Mouse (Mus musculus): ENCODE data around the gene Dclk1. TPM values are rescaled to one million over a fixed set of nuclear protein-coding genes. Genes with fewer than 3 reads are reported as not detected.
A peak's percentile ranks its signal among the peaks of the same experiment; 100 is the strongest.

The Dclk1 gene
- total RNA-seq, 2 experiments from 2014 or later: 785 to 850 TPM

DNA sequence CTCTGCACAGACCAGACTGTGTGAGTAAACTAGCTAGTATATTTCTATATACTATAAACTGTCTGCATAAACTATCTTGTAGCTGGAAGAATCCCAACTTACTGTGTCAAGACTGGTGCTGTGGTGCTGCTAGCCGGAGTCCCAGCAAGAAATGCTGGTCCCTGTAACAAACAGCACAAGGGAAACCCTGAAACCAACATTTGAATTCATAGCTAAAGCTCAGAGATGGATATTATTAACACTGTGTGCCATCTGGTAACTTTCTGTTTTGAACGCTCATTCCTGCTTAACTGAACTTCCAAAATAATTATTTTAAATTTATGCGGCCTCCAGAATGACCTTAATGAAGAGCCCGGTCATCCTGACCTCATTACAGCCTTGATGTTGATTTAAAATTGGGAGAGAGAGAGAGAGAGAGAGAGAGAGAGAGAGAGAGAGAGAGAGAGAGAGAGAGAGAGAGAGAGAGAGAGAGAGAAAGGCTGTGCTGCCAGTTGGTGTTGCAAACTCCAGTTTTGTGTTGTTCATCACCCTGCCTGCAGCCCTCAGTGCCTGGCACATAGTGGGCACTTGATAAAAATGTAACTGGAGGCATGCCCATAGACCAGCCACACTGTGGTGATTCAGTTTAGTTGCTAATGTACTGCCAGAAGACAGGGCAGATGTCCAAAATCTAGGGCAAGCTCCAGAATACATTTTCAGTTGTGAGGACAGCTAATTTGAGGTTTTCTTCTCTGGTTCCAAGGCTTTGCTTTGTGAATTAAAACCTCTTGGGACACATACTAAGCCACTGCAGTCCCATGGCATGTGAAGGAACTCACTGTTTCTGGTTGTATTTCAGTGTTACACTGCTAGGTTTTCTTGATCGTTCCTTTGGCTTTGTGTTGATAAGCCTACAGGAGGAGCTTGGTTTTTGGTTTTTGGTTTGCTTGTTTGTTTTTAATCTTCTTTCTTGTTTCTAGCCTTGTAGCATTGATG lies 205.6 kb downstream of the Dclk1 start:
- DNase-seq (ENCODE audit: low spot score in 2 of 2): peak; percentile 84 to 89

DNA sequence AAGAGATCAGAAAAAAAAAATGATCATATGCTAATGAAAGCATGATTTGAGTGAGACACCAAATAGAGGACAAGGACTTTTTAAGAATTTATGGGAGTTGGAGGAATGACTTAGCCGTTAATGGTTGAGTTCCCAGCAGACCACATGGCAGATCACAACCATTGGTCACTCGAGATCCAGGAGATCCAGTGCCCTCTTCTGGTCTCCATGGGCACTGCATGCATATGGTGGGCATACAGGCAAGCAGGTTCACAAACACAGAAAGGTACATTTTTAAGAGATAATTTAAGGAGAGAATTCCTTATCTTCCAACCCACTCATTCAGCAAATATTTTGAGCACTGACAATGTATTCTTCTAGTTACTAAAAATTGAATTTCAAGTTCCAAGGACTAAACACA lies 207.0 kb downstream of the Dclk1 start:
- no peak for DNase-seq (ENCODE audit: low spot score in 2 of 2)

DNA sequence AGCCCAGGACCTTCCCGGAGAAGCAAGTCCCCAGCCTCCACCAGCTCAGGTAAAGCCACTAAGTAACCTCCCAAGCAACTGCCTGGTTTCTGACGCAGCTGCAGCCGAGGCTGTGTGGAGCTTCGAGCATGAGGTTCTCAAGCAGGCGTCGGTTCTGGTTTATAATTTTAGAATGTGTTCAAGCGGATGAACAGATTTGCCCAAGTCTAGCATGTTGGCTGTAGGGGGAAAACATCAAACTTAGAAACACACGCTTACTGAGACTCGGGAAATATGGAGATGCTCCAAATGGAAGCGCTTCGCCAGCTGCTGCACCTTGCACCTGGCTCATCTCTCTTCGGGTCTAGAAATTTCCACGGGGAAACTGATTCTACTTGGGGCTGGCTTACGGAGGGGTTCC lies 208.9 kb downstream of the Dclk1 start:
- DNase-seq (ENCODE audit: low spot score in 2 of 2): peak; percentile 35 to 59

DNA sequence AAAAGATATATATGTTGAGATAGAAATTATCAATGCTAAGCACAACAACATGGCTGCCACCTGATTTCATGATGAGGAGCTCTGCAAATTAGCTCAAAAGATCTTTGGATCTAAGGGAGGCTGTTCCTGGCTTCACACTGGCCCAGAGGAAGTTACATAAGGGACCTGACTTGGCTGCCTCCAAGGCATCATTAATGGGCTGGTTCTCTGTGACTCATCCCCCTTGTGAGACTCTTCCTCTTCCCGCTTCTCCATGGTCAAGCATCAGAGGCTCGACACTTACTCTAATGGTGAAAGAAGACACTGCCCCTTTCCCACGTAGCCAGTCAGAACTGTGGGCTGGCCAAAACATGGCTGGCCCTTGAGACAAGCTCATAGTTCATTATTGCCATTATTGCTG lies 209.7 kb downstream of the Dclk1 start:
- no peak for DNase-seq (ENCODE audit: low spot score in 2 of 2)

DNA sequence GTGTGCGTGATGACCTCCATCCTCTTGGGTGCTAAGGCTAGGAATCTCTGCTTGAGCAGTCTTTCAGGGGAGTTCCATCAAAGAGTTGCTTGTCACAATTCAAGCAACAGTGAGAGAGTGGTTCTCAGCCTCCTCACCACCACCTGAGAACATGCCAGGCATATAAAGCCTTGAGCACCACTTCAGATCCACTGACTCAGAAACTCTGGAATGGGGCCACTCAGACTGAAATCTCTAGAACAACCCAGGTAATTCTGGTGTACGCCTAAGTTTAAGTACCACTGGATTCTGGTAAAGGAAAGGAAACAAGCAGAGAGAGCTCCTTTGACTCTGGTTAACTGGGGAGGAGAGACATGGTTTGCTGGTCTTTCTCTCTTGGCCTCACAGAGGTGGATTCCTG lies 210.3 kb downstream of the Dclk1 start:
- peak in 1 of 2 experiments; percentile 31 for DNase-seq (ENCODE audit: low spot score in 2 of 2)

DNA sequence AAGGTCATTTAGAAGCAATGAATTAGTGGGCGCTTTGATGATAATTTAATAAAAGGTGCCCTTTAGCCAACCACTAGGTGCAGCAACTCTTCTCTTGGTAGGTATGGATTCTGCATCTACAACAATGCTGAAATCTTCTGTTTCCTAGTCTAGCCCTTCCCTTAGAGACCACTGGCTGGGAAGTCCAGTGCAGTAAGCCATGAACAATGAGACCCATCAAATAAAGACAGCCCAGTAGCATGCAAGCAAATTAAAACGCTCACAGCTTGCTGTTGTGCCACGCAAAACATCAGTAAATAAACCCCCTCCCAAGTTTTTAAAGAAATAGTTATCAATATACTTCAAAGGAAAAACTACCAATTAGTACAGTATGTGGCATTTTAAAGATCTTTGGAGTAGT lies 218.9 kb downstream of the Dclk1 start:
- no peak for DNase-seq (ENCODE audit: low spot score in 2 of 2)

DNA sequence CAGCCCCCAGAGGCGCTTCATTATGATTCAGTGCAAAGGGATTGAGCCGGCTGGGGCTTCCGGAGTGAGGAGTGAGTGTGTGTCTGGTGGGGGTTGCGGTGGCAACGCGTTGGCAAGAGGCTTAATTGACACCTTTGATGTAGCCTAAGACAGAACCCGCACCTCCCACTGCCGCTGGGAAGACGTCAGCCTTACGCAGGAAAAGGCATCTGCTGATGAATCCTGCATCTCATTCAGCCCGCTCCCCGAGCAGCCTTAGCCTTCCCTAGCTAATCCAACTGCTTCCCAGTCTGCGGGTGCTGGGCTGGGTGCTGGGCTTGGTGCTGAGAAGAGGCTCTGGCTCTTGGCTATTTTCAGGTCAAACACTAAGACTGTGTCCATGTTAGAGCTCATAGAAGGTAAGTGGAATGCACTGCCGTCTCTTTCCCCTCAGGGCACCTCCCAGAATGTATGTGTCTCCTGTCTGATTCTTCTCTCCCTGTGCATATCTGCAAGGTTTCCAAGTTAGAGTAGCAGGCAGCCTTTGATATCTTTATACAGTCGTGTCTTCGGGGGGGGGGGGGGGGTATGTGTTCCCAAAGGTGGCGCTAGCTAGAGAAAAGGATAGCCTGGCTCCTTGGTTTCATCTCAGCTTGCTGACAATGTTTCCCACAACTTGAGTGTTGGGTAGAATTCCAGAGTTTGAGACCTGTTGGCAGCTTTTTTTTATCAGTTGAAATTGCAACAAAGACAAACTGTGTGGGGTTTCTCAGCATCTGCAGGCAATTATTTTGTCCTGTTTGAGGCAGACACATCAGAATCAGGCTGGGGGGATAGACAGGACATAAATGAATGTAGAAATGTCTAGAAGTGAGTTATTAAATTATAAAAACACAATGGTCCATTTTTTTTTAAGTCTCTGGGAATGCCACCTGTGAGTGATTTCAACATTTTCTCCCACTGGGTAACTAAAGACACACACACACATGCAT lies 219.8 kb downstream of the Dclk1 start:
- peak; percentile 87 to 95 for DNase-seq (ENCODE audit: low spot score in 2 of 2)

DNA sequence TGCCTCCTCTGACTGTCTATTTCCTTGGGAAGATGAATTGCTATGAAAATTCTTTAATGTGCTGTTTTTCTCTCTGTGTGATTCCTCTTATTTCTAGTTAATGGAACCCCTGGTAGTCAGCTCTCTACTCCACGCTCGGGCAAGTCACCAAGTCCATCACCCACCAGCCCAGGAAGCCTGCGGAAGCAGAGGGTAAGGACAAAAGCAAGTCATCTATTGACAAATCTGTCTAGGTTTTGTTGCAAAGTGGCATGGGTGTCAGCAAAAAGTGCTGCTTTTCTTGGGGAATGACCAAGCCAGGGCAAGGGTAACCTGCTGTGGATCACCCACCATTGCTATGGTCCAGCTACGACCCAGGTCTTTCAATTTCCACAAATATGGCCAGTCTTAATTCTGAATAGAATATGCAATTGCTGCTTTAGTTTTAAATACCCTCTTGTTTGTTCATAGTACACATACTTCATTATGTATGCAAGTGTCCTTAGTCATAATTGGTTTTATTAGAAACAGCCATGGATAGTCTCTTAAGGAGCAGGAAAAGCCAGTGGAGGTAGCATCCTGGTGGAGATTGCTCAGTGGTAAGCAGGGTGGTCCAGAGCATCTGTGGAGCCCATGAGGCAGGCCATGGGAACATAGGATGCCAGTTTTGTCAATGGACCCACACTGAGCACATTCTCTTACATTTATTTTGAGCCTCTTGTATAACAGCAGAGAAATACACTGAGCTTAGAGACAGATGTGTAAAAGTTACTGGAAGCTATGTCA lies 220.9 kb downstream of the Dclk1 start:
- DNase-seq (ENCODE audit: low spot score in 2 of 2): peak in 1 of 2 experiments; percentile 33

DNA sequence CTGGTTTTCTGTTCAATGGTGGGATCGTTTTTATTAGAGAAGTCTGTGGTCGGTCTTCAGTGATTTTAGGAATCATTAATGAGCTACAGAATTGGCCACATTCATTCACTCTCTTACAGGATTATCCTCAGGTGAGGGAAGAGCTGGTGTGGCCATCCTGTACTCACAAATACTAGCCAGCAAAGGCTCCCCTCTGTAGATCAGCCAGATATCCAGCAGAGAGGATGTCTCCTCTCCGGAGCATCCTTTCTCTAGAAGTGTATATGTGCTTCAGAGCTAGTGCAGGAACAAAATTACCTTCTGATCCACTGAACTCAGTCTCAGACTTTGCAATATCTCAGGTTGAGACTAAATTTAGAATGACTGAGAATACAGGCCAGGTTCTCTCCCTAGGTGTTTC lies 222.1 kb downstream of the Dclk1 start:
- no peak for DNase-seq (ENCODE audit: low spot score in 2 of 2)

DNA sequence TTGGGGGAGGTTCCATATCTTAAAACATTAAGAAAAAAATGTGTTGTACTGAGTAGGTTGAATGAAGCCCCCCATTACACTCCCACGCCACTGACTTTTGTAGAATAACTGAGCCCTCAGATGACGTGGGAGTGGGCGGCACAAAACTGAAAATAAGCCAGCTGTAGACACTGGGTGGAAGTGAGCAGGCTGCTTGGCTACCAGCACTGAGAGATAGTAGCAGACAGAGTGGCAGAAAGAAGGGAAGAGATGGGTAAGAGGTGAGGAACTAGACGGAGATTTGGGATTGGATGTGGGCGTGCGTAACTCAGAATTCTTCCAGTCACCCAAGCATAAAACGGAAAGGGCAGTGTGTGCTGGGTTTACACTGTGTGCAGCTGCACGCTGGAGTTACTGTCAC lies 223.6 kb downstream of the Dclk1 start:
- DNase-seq (ENCODE audit: low spot score in 2 of 2): peak; percentile 53 to 70

DNA sequence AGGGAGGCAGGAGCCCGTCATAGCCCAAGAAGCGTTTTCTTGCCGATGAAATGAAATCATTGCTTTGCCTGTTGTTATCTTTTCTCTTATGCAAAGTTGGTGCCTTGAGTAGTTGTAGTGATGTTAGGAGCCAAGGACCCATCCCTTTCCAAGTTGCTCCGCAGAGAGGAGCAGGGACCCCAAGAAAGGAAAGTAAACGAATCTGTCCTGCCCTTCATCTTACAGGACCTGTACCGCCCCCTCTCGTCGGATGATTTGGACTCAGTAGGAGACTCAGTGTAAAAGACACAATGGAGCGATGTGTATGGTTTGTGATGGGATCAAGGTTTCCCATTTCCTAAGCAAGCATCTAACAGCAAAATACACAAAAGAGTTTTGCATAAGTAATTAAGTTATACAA lies 224.2 kb downstream of the Dclk1 start:
- peak; percentile 39 to 62 for DNase-seq (ENCODE audit: low spot score in 2 of 2)

DNA sequence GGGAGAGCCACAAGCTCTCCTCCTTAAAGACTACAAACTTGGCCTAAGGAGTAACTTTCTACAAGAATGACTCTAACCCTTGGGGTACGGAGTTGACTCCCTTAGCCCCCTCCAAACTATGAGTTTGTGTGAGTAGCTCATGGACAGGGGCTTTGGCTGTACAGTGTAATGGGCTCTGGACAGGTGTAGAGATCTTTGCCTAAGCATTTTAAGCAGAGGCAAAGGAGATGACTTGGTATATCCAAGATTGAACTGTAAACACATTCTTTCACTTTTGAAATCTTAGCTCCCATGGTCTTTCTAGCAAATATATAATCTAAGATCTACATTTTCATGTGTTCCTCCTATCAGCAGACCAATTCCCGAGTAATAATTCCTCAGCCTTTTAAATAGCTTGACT lies 229.9 kb downstream of the Dclk1 start, which contains the start of gene Gm21954:
Gene Gm21954, minus strand, starts transcription at position 101 of the 400 bp plus-strand sequence.
- no peak for DNase-seq (ENCODE audit: low spot score in 2 of 2)

DNA sequence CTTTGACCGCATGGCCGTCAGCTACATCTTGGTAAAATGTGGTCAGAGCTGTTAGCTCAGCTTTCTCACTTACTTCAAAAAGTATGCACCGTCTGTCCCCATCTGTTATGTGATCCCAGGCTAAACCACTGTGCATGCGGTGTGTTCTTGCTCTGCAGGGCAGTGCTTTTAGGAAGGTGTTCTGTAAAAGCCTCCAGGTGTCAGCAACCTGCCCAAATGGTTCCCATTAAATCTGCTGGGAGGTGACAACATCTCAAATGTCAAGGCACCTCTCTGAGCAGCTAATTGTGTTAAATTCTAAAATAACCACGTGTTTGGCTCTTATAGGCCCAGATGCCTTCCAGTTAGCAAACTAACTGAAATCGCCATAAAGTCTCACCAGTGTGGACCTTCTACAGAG lies 231.0 kb downstream of the Dclk1 start:
- DNase-seq (ENCODE audit: low spot score in 2 of 2): no peak

DNA sequence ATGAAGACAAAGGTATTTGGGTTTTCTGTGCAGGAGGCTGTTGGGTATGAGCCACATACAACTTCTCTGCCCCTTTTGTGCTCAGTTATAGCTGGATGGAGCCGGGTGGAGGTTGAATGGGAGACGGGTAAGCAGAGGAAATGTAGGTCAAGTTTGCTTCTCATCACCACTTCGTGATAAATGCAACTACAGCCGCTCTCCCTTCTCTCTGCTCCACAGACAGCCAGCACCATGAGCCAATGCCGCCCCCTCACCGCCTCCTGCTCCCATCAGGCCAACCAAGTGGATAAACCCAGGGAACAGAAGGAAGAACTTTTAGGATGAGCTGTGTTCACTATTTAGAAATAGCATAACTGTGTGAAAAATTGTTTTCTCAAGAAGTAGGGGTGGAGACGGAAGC lies 234.5 kb downstream of the Dclk1 start:
- peak; percentile 80 to 90 for DNase-seq (ENCODE audit: low spot score in 2 of 2)

DNA sequence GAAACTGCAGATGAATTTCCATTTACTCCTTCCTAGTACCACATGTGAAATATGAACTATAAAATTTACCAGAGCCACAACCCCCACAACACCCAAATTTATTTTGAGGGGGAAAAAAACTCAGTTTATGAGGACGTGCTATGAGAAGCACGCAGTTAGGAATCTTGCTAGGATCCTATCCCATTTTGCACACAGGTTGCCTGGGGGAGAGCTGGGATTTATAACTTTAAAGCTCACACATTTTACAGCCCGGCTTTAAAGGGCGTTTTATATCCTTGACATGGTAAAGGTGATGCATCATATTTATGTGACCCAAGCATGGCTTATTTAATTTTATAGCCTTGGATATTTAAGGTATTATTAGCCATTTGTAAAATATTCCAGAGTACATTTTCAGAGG lies 237.1 kb downstream of the Dclk1 start:
- DNase-seq (ENCODE audit: low spot score in 2 of 2): no peak

DNA sequence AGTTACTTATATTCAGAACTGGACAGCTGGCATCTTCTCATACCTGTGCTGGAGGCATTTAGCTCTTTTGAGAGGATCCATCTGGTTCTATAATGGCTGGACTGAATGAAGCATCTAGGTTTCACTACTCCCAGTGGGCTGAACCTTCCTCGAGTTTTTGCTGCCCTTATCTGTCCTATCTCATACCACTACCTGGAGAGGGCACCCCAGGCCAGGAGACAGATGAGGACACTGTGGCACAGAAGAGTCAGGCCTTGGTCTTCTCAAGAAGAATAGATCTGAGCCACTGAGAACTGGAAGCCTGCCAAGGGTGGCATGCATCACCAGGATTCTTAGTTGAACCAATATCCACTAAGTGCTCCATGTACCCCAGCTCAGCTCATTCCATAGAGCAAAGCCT lies 239.0 kb downstream of the Dclk1 start:
- DNase-seq (ENCODE audit: low spot score in 2 of 2): no peak

DNA sequence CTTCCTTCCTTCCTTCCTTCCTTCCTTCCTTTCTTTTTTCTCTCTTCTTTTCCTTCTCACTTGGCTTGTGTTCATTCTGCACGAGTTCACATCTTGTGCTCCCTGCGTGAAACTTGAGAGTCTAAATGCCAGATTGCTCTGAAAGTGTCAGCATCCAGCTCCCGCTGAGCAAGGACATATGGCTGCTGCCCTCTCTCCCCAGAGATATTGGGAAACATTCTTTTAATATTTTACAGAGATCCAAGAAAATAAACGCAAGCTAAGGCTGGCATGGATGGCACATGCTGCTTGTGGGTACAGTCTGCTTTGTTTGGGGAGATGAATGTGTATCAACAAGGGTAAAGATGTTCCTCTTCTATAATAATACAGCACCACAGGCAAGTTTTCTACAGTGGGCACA lies 241.2 kb downstream of the Dclk1 start:
- no peak for DNase-seq (ENCODE audit: low spot score in 2 of 2)

DNA sequence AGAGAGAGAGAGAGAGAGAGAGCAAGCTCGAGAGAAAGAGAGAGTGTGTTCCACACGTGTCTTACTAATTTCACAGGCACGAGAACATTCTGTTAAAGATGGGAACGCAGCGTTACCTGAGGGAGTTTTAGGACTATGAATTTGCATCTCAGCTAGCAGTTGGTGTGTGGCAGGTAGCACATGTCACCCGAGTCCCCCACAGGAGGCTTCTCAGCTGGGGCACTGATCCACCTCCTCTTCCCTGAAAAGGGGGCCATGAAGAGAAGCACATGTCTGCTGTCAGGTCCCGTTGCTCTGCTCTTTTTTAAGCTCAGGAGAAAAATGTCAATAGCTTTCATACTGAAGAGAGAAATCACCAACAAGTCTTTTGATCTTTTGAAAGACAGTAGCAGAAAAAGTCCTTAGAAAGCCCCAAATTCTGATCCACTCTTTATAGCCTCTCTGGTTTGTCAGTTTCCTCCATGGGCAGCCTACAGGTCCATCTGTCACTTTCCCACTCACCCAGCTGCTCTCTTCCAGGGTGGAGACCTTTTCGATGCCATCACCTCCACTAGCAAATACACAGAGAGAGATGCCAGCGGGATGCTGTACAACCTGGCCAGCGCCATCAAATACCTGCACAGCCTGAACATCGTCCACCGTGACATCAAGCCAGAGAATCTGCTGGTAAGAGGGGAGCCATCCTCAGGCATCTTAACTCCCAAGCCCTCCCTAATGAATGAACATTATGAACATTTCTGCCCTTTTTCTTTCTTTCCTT lies 247.2 kb downstream of the Dclk1 start:
- DNase-seq (ENCODE audit: low spot score in 2 of 2): peak in 1 of 2 experiments; percentile 54

DNA sequence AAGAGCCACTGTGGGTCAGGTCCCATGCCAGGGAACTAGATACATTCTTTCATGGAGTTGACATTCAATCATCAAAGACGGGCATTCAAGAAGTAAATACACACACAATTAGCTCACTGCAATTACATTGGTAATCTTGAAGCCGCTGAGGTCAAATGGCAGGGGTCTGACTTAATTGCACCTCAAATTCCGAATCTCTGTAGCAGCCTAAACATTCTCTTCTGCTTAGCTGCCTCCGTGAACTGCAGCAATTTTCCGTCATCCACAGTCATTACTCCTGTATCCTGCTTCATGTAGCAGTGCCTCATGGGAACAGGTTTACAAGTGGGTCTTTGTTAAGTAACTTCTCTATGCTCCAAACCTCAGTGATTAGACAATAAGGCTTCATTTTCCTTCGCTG lies 249.9 kb downstream of the Dclk1 start:
- no peak for DNase-seq (ENCODE audit: low spot score in 2 of 2)

DNA sequence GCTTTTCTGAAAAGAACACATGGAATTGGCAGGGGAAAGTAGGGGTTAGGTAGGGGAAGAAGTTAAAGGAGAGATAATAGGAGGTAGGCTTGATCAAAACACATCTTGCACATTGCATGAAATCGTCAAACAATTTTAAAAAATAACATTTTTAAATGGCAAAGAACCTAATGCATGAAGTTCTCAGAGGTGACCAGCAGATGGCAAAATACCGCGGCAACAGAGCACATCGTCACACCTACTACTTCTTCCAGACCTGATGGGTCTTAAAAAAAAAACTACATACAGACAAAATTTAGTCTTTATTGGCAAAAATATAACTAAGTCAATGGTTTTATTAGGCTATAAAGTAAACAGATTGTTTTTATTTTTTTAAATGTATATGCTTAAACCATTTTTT lies 252.2 kb downstream of the Dclk1 start:
- no peak for DNase-seq (ENCODE audit: low spot score in 2 of 2)
